Mouse (Mus musculus) left cerebral cortex, adult 2 months (tissue): Measurements from ENCODE around the gene Aak1. TPM values are rescaled to one million over a fixed set of nuclear protein-coding genes. Genes with fewer than 3 reads are reported as not detected.
A peak's percentile ranks its signal among the peaks of the same experiment; 100 is the strongest.
"Not testable (repeated sequence)": the region's sequence is repeated elsewhere in the genome, so short reads cannot be mapped to it uniquely, and the experiment has no call there.

Experiments used
- DNase-seq, 2 experiments: peaks; one replicate each; pipeline ENCODE4 v3.0.0; 2021 to 2022; ENCODE audit warnings: low spot score in 2 of 2, mixed read lengths in 1 of 2; ENCODE audit errors: extremely low spot score in 1 of 2
- H3K27ac ChIP-seq: fragments of 200-600 bp; 2 replicates; pipeline ENCODE4 v1.8.1; 2022
- H3K4me3 ChIP-seq: fragments of 200-600 bp; 2 replicates; pipeline ENCODE4 v1.8.1; 2022
- CTCF ChIP-seq: fragments of 200-600 bp; IDR thresholded peaks from 2 replicates; pipeline ENCODE4 v1.8.1; 2022; ENCODE audit warnings: antibody characterized with exemption, mild to moderate bottlenecking, moderate library complexity
- intact Hi-C: fragments of 180-260 bp; cut with DNase I; formaldehyde crosslinking; loops from one replicate; pipeline ENCODE4 v1.15.1; 2025
- total RNA-seq, 2 experiments: library from RNA; stranded (reverse); gene quantifications; 2 replicates each; pipeline ENCODE4 v1.2.3; 2021

The Aak1 gene
- total RNA-seq, 2 experiments from 2014 or later: 442 to 463 TPM

DNA sequence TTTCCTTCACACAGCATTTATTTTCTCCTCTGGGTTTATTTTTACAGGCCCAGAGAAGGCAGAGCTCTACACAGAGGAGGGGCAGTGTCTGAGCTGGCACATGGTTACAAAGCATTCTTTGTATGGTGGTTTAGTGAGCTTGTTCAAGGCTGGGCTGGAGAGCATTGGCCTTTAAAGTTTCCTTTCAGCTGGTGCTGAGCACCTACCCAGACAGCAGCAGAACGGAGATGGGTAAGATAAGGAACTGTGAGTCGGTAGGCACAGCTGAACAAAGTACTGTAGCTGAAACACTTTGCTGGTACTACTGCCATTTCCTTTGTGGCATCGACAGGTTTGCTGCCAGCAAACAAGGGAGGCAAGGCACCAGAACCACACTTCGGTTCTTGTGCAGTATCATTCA is 191.7 kb downstream of the Aak1 start:
- no peak for DNase-seq
- H3K27ac ChIP-seq: peak overlapping the region; percentile 62
- no peak overlapping the region for H3K4me3 ChIP-seq
- TF ChIP-seq CTCF: no peak
- intact Hi-C loops: no loop called here

DNA sequence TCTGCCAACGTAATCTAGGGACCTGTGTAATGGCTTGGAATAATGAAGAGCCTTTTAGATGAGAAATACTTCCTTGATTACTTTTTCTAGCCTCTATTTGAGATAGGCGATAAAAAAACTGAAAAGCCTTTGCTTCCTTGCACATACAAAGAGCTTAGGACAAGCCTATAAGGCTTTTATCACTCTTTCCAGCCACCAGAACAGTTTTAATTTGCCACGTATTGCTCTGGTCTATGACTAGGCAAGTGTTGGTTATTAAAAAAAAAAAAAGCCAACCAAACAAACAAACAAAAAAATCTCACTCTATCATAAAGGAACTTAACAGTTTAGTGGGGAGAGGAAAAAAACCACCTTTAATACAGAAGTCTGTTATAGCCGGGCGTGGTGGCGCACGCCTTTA is 192.1 kb downstream of the Aak1 start:
- DNase-seq: no peak
- TF ChIP-seq CTCF: no peak
- Histone ChIP-seq H3K27ac (peak overlapping the region; percentile 62), H3K4me3 (no peak overlapping the region)
- intact Hi-C loops: no loop called here

GRCm38 (mm10) chr6:87042004-87042336 is 192.7 kb downstream of the Aak1 start:
- no peak for DNase-seq
- Histone ChIP-seq H3K4me3 (peak overlapping the region; percentile 96), H3K27ac (peak overlapping the region; percentile 98)
- intact Hi-C loops: no loop called here
- no peak for TF ChIP-seq CTCF

DNA sequence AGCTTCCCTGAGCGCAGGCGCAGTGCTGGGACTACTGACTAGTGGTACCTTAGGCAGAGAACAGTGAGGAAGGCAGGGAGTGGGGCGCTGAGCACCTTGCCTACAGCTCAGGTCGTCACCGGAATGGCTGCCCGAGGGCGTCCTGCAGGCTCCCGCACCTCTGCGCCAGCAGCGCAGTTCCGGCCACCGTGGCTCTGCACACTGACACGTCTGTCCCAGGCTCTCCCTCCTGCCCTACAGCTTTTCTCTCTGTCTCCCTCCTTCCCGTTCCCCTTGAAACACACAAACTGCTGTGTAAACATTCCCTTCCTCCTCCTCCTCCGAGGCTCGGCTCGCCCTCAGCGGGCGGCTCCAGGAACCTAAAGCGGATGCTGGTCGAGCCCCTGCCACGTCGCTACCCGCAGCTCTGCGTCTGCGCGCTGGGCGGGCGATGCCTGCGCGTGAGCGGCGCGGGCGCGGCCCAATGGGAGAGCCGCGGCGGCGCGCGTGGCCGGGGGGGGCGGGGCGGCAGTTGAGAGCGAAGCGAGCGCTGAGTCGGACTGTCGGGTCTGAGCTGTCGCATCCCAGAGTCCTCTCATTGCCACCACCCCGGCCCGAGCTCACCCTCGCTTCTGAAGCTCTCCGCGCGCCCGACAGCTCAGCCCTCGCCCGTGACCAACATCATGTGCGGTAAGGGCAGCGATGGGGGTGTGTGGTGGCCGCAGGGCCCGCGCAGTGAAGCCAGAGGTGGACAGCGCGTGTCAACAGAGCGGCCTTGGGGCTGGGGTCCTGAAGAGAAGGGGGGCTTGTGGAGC is 193.2 kb downstream of the Aak1 start, which contains the start of gene Gfpt1:
Gene Gfpt1, plus strand, starts transcription at position 510 of the 794 bp plus-strand sequence.
- intact Hi-C loops: no loop called here
- Histone ChIP-seq H3K4me3 (peak within 1 kb of the TSS; percentile 96), H3K27ac (peak within 1 kb of the TSS; percentile 98)
- TF ChIP-seq CTCF: no peak
- DNase-seq: peak; percentile 95 to 96

DNA sequence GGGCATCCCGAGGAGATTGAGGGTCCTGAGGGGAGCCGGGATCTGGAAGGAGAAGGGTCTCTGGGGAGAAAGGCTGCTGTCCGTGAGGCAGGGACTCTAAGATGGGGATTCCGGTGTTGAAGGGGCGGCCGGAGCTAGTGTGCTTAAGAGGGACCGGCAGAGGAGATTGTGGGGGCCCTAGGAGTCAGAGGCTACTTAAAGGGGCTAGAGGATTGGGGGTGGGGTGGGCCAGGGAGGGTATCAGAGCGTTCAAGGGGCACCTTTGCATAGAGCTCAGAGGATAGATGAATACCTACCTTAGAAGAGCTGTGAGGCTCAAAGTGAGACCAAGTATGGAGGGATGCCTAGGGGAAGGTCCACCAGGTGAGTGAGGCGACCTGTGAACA is 193.8 kb downstream of the Aak1 start:
- peak overlapping the region; percentile 89 for H3K27ac ChIP-seq
- TF ChIP-seq CTCF: no peak
- intact Hi-C loops: no loop called here
- DNase-seq: no peak
- H3K4me3 ChIP-seq: peak overlapping the region; percentile 96

GRCm38 (mm10) chr6:87044895-87045294 is 195.6 kb downstream of the Aak1 start:
- DNase-seq: no peak
- intact Hi-C loops: no loop called here
- Histone ChIP-seq H3K27ac (no peak overlapping the region), H3K4me3 (no peak overlapping the region)
- TF ChIP-seq CTCF: no peak

- no peak overlapping the region for H3K4me3 ChIP-seq
- TF ChIP-seq CTCF: no peak
- no peak overlapping the region for H3K27ac ChIP-seq
- no peak for DNase-seq
- intact Hi-C loops: no loop called here
These were observed 196.2 kb downstream of the Aak1 start for GRCm38 (mm10) chr6:87045507-87045906.

DNA sequence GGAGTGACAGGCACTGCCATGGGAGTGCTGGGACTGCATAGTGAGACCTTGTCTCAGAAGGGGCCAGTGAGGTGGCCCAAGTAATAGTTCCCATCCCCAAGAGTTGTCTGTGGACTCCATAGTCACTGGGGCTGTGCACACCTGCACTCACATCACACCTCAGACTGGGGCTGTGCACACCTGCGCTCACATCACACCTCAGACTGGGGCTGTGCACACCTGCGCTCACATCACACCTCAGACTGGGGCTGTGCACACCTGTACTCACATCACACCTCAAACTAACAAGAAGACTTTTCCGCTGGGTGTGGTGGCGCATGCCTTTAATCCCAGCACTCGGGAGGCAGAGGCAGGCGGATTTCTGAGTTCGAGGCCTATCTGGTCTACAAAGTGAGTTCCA is 199.4 kb downstream of the Aak1 start:
- H3K4me3 ChIP-seq, H3K27ac ChIP-seq, DNase-seq, intact Hi-C loops: not testable (repeated sequence)

DNA sequence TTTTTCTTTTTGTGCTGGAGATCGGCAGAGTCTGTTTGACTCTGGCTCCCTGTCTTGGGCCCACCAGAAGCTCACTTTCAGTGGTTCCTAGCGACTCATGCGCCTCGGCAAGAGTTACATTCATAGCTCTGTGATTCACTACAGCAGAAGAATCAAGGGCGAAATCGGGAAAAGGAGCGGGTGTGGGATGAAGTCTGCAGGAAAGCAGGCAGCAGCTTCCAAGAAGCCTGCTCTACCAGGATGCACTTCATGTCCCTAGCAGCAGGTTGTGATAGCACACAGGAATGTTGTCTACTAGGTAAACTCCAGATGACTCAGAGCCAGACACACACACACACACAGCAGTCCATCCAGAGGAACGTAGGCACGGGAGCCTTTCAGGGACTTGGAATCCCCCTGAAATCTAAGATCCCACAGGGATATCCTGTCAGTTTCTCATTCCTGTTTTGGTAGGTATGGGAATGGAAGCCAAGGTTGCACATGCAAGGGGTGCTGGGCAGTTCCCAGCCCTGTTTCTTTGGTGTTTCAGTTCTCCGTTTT is 202.6 kb downstream of the Aak1 start:
- Histone ChIP-seq H3K27ac (peak overlapping the region; percentile 24; the same call in 1 of the 2 replicates), H3K4me3 (no peak overlapping the region)
- DNase-seq: peak; percentile 17 to 18
- intact Hi-C loops: no loop called here
- TF ChIP-seq CTCF: no peak; the same call in 1 of the 2 replicates

Other genes starting within 250 kb of the Aak1 start
- 1 to 10 TPM; 1.8 to 2.5 TPM for gene Asprv1, start 221.4 kb upstream of the Aak1 start, total RNA-seq
- gene Mxd1, start 180.4 kb upstream of the Aak1 start, total RNA-seq: 10 to 100 TPM; 23.1 to 25.2 TPM
- 10 to 100 TPM; 52.5 to 55.7 TPM for gene Snrnp27, start 165.0 kb upstream of the Aak1 start, total RNA-seq
- 10 to 100 TPM; 34.4 to 36.2 TPM for gene Gmcl1, start 116.1 kb upstream of the Aak1 start, total RNA-seq
- gene Anxa4, start 55.9 kb upstream of the Aak1 start, total RNA-seq: 1 to 10 TPM; 6.5 to 7.7 TPM
- 10 to 100 TPM; 56.0 to 57.2 TPM for gene Nfu1, start 159.7 kb downstream of the Aak1 start, total RNA-seq
- gene Gfpt1, start 193.3 kb downstream of the Aak1 start, total RNA-seq: 10 to 100 TPM; 51.5 to 56.0 TPM